Mouse (Mus musculus): ENCODE data around the gene Tmem232.
"Not testable (repeated sequence)": the region's sequence is repeated elsewhere in the genome, so short reads cannot be mapped to it uniquely, and the experiment has no call there.

The Tmem232 gene

GRCm38 (mm10) chr17:65221687-65222086, 318.9 kb downstream of the Tmem232 start:
- in situ Hi-C loops (cut with MboI): not testable (repeated sequence)

Data from mature B cell (primary cell).